Comparison of ENCODE assay signal across 16 mouse cellular contexts in genomic region chr2:159930744-159931143, GRCm38 (mm10).
"Had no signal": no experiment of that assay in that cellular context is flagged by ENCODE, and none has a peak within 500 bp of the region (broad histone marks: within the 10 kb centered on the region; RNA-seq: fewer than 3 reads in every experiment).

No protein-coding gene starts in this region.

- DNase-seq: gastrocnemius, adult 2 months; gastrocnemius, postnatal 10 days; gastrocnemius, postnatal 25 days; heart, adult 18-20 months; heart, postnatal 10 days; heart, postnatal 4 days; kidney, adult 11 months; kidney, adult 2 months; kidney, postnatal 10 days; kidney, postnatal 25 days; kidney, postnatal 4 days; liver; liver, embryonic 13.5 days had no signal

- ATAC-seq: hindbrain, embryonic 16.5 days; inflammation-experienced regulatory T-cells, adult 6 months; intestine, embryonic 16.5 days had no signal
